Mouse (Mus musculus): ENCODE measurements around the gene Cops2. TPM values are rescaled to one million over a fixed set of nuclear protein-coding genes. Genes with fewer than 3 reads are reported as not detected.

The Cops2 gene
- total RNA-seq, 2 experiments from 2014 or later: 90.8 to 101 TPM

- intact Hi-C loops (cut with DNase I): no loop called here
Observed at GRCm38 (mm10) chr2:125838091-125838490, 20.8 kb downstream of the Cops2 start.

GRCm38 (mm10) chr2:125829924-125830323 lies 29.0 kb downstream of the Cops2 start:
- no peak for DNase-seq (ENCODE audit: low spot score in 2 of 2)
- intact Hi-C loops (cut with DNase I): loop anchor here (5.0 kb wide), 2 partner anchors 48 to 63 kb away; partner anchors contain the start of gene Secisbp2l

More at GRCm38 (mm10) chr2:125838091-125838490, 20.8 kb downstream of the Cops2 start:
- no peak for DNase-seq (ENCODE audit: low spot score in 2 of 2)

DNA sequence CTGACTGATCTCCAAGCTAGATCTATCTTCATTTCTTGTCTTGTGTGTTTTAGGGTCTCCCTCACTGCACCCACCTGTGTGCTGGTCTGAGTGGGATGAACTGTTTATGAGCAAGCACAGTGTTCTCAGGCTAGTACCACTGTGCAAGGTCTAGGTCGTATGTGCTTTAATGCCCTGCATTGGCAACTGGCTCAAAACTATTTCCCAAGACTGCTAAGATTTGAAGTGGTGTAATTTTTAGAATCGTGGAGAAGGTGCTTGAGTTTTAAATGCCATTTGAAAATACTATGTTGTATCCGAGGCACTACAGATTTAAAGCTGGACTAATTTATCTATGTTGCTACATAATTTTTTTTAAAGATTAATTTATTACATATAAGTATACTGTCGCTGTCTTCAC lies 31.0 kb downstream of the Cops2 start:
- no peak for DNase-seq (ENCODE audit: low spot score in 2 of 2)
- intact Hi-C loops (cut with DNase I): loop anchor here (5.0 kb wide), 1 partner anchor 46 kb away; the partner anchor contains the start of gene Secisbp2l

- intact Hi-C loops (cut with DNase I): loop anchor here (5.0 kb wide), 1 partner anchor 44 kb away; the partner anchor contains the start of gene Secisbp2l
Observed at GRCm38 (mm10) chr2:125826201-125826600, 32.7 kb downstream of the Cops2 start.

GRCm38 (mm10) chr2:125820397-125820796 lies 38.5 kb downstream of the Cops2 start:
- no peak for DNase-seq (ENCODE audit: low spot score in 2 of 2)
- intact Hi-C loops (cut with DNase I): no loop called here

More at GRCm38 (mm10) chr2:125826201-125826600, 32.7 kb downstream of the Cops2 start:
- DNase-seq (ENCODE audit: low spot score in 2 of 2): no peak

DNA sequence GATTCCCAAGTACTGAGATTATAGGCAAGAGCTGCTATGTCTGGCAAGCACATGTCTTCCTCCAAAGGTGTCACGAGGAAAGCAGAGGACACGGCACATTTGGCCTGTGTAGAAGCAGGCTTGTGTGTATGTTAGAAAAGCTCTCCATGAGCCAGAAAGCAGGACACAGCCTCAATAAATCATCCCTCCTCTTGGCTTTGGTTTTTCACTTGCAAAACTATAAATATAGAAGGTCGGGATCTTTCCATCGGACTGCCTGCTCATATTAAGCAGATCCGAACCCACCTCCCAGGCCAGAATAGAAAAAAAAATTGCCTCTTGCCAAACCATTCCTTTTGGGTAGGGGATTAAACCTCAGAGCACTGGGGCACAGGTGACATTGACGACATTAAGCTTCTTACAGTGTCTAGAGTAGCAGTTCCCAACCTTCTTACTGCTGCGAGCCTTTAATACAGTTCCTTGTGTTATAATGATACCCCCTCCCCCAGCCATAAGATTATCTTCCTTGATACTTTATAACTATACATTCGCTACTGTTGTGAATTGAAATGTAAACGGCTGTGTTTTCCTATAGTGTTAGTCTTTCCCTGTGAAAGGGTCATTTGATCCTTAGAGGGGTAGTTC lies 44.9 kb downstream of the Cops2 start:
- no peak for DNase-seq (ENCODE audit: low spot score in 2 of 2)
- intact Hi-C loops (cut with DNase I): no loop called here

DNA sequence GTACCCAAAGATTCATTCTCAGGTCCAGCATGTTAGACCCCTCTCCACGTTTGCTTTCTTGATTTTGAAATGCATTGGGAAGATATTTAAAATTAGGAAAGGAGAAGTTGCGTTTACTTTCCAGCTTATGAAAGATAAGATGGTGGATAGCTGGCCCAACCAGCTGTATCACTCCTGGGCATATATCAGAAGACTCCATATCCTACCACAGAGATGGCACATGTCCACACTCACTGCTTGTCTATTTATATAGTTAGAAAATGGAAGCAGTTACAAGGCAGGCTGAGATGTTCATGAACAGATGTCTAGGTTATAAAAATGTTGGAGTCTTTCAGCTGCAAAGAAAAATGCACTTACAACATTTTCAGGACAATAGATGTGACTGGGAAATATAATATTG lies 47.6 kb downstream of the Cops2 start:
- intact Hi-C loops (cut with DNase I): no loop called here
- DNase-seq (ENCODE audit: low spot score in 2 of 2): no peak

- intact Hi-C loops (cut with DNase I): no loop called here
- peak; percentile 48 to 54 for DNase-seq (ENCODE audit: low spot score in 2 of 2)
Observed at GRCm38 (mm10) chr2:125809551-125809950, 49.4 kb downstream of the Cops2 start.

- intact Hi-C loops (cut with DNase I): no loop called here
Observed at GRCm38 (mm10) chr2:125805826-125806225, 53.1 kb downstream of the Cops2 start.

GRCm38 (mm10) chr2:125801947-125802346 lies 57.0 kb downstream of the Cops2 start:
- DNase-seq (ENCODE audit: low spot score in 2 of 2): no peak
- intact Hi-C loops (cut with DNase I): no loop called here

More at GRCm38 (mm10) chr2:125805826-125806225, 53.1 kb downstream of the Cops2 start:
- DNase-seq (ENCODE audit: low spot score in 2 of 2): no peak

GRCm38 (mm10) chr2:125801038-125801437 lies 57.9 kb downstream of the Cops2 start:
- intact Hi-C loops (cut with DNase I): no loop called here
- no peak for DNase-seq (ENCODE audit: low spot score in 2 of 2)

DNA sequence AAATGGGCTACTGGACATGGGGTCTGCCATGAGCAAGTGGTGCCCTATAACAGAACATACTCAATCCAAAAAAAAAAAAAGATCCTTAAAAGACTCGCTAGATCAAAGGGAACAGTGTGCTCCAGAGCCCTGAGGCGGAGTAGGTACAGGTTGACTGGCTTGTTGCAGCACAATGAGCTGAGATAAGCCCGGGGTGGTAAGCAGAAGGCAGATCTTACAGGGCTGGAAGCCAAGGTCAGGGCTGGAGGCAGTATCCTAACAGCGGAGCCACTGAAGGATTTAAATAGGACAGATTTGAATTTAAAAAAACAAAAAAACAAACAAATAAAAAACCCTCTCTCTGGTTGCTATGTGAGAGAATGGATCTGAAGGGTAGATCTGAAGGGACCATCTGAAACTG lies 58.5 kb downstream of the Cops2 start:
- no peak for DNase-seq (ENCODE audit: low spot score in 2 of 2)
- intact Hi-C loops (cut with DNase I): no loop called here

DNA sequence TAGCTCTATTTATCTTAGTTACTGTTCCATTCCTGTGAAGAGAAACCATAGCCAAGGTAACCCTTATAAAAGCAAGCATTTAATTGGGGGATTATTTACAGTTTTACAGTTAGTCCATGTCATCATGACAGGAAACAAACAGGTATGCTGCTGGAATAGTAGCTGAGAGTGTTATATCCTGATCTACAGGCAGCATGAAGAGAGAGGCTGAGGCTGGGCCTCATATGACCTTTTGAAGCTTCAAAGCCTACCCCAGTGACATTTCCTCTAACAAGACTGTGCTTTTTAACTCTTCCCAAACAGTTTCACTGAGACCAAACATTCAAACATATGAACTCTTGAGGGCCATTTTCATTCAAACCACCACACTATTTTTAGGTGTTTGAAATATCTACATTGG lies 61.1 kb downstream of the Cops2 start:
- DNase-seq (ENCODE audit: low spot score in 2 of 2): no peak
- intact Hi-C loops (cut with DNase I): no loop called here

- intact Hi-C loops (cut with DNase I): no loop called here
- DNase-seq (ENCODE audit: low spot score in 2 of 2): no peak
Observed at GRCm38 (mm10) chr2:125795118-125795517, 63.8 kb downstream of the Cops2 start.

DNA sequence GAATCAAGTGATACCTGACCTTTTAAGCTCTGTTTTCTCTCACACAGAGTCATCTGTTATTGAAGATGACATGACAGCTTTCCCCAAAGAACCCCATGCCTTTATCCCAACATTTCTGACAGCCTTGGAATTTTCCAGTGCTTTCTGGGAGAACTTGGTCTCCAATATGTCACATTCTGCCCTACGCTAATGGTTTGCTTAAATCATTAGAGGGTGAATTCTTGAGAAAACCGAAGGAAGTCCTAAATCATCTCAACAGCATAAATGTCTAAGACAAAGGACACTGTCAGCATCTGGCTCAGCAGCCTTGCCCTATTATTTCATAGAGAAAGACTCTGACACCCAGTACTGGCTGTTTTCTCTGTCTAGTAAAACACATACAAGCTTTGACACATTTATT lies 64.8 kb downstream of the Cops2 start:
- intact Hi-C loops (cut with DNase I): no loop called here
- no peak for DNase-seq (ENCODE audit: low spot score in 2 of 2)

- DNase-seq (ENCODE audit: low spot score in 2 of 2): no peak
Observed at GRCm38 (mm10) chr2:125792879-125793261, 66.1 kb downstream of the Cops2 start.

DNA sequence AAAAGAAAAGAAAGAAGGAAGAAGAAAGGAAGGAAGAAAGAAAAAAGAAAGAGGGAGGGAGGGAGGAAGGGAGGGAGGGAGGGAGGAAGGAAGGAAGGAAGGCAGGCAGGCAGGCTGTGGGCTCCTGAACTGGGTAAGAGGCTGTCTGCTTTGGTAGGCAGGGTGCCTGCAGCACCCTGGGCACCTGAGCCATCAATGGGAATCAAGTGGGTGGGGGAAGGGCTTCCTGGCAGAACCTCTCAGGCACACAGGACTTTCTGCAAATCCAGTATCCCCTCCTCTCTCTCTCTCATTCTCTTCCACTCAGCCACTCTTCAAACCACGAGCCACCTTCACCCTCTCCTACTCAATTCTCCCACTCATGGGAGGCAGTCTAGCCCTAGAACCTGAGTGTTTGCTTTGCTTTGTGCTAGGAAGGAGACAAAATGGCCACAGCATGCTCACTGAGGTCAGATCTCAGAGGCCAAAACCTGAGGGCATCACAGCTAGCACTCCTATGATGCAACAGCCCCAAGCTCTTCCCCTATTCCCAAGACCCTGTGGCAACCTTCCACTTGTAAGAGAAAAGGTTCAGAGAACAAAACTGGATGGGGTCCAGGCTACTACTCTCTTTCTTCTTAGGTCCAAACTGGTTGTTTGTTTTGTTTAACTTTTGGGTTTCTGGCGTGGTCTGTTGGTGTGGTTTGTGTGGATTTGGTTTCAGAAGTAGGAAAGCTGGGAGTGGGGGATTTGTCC lies 66.6 kb downstream of the Cops2 start:
- intact Hi-C loops (cut with DNase I): no loop called here
- DNase-seq (ENCODE audit: low spot score in 2 of 2): no peak

More at GRCm38 (mm10) chr2:125792879-125793261, 66.1 kb downstream of the Cops2 start:
- intact Hi-C loops (cut with DNase I): no loop called here

GRCm38 (mm10) chr2:125791485-125791885 lies 67.5 kb downstream of the Cops2 start:
- intact Hi-C loops (cut with DNase I): no loop called here
- DNase-seq (ENCODE audit: low spot score in 2 of 2): no peak

GRCm38 (mm10) chr2:125790242-125790641 lies 68.7 kb downstream of the Cops2 start:
- intact Hi-C loops (cut with DNase I): no loop called here
- DNase-seq (ENCODE audit: low spot score in 2 of 2): no peak

GRCm38 (mm10) chr2:125789265-125789664 lies 69.7 kb downstream of the Cops2 start:
- intact Hi-C loops (cut with DNase I): no loop called here

DNA sequence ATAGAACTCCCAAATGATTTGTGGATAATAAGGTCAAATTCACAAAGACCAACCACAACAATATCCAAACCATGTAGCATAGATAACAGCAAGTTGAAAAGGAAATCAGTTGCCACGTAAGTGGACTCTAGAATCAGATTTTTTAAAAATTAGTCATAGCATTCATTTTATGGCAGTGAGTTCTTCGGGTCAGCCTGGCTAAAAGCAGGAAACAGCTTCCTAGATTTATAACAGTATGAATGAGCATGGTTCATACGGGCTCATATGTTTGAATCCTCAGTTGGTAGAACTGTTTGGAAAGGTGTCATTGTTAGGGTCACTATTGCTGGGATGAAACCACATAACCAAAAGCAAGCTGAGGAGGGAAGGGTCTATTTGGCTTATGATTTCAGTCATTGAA lies 70.2 kb downstream of the Cops2 start:
- DNase-seq (ENCODE audit: low spot score in 2 of 2): no peak
- intact Hi-C loops (cut with DNase I): no loop called here

More at GRCm38 (mm10) chr2:125789265-125789664, 69.7 kb downstream of the Cops2 start:
- DNase-seq (ENCODE audit: low spot score in 2 of 2): no peak
